Mouse (Mus musculus) heart, postnatal 0 days (tissue): ENCODE measurements at regions not wholly inside any gene's neighbourhood (a gene's known extent, or its start where the extent isn't known, plus 50 kb on each side); places are given as distances from the start of the nearest gene placed in this dataset.

ENCODE experiments used
- ATAC-seq: fragments of 200-750 bp; cut with Nextera tagmentation; 2 replicates; pipeline ENCODE4 v1.8.0; 2017; ENCODE audit warnings: low read depth, moderate number of reproducible peaks, moderate library complexity; ENCODE audit not compliant: insufficient read depth
- DNase-seq: peaks from one replicate; pipeline ENCODE4 v3.0.0-alpha.2; 2016; ENCODE audit warnings: low spot score
- H3K27ac ChIP-seq: fragments of 300-500 bp; sonication (generic); 2 replicates; pipeline ENCODE4 v1.5.1; 2014; ENCODE audit warnings: low read depth, mild to moderate bottlenecking
- H3K27me3 ChIP-seq: fragments of 300-500 bp; sonication (generic); 2 replicates; pipeline ENCODE4 v1.6.1; 2014; ENCODE audit warnings: low read length, mixed read lengths; ENCODE audit not compliant: control insufficient read depth, insufficient read depth
- H3K36me3 ChIP-seq: fragments of 300-500 bp; sonication (generic); replicated peaks from 2 replicates; pipeline ENCODE4 v1.6.1; 2014; ENCODE audit warnings: low read length, mixed read lengths; ENCODE audit not compliant: control insufficient read depth, insufficient read depth
- H3K4me1 ChIP-seq: fragments of 300-500 bp; sonication (generic); 2 replicates; pipeline ENCODE4 v1.6.1; 2014; ENCODE audit warnings: antibody characterized with exemption; ENCODE audit not compliant: control insufficient read depth, insufficient read depth
- H3K4me2 ChIP-seq: fragments of 300-500 bp; sonication (generic); 2 replicates; pipeline ENCODE4 v1.6.1; 2014; ENCODE audit warnings: low read depth, mild to moderate bottlenecking, low read length, moderate library complexity
- H3K4me3 ChIP-seq: fragments of 300-500 bp; sonication (generic); 2 replicates; pipeline ENCODE4 v1.5.1; 2014; ENCODE audit warnings: low read depth, low read length
- H3K9ac ChIP-seq: fragments of 300-500 bp; sonication (generic); replicated peaks from 2 replicates; pipeline ENCODE4 v1.6.1; 2014; ENCODE audit warnings: low read depth, low read length, mixed read lengths
- H3K9me3 ChIP-seq: fragments of 300-500 bp; sonication (generic); replicated peaks from 2 replicates; pipeline ENCODE4 v1.6.1; 2016; ENCODE audit warnings: low read length; ENCODE audit not compliant: control insufficient read depth
- CTCF ChIP-seq: IDR thresholded peaks from 2 replicates; pipeline ENCODE4 v1.5.1; 2016; ENCODE audit warnings: antibody characterized with exemption, control low read depth, low read depth
- EP300 ChIP-seq: IDR thresholded peaks from 2 replicates; pipeline ENCODE4 v1.6.1; 2016; ENCODE audit warnings: antibody characterized with exemption, low read depth
- WGBS: fragments of 180-500 bp; shearing (Covaris S2); extraction: QIAGEN DNeasy Blood & Tissue Kit; methylation state at CpG from one replicate; pipeline ENCODE4 v1.1.7; 2014; 5-methylcytosine and 5-hydroxymethylcytosine counted together

DNA sequence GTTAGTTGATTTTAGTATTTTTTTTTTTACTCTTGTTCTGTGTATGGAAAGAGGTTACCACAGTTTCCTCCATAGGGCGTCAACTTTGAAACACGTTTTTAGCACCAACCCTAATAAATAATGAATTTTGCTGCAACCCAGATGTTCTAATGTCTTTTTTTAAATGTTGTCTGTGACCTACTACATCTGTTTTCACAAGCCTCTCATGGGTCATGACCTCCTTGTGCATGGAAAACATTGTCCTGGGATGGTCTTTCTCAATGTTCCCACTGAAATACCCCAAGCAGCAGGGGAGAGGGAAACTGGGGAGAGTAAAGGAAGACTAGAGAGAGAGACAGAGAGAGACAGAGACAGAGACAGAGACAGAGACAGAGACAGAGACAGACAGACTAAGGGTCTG lies 67.2 kb upstream of the Btg1 start:
- WGBS, result 70% methylated on average over 2 of the region's 2 CpGs
- no peak for ATAC-seq
- no peak overlapping the region for H3K4me2 ChIP-seq
- no peaks in the 10 kb centered on the region for H3K27me3 ChIP-seq
- H3K4me1 ChIP-seq, result no peaks in the 10 kb centered on the region
- H3K4me3 ChIP-seq, result no peak overlapping the region
- H3K9ac ChIP-seq, result no peak overlapping the region
- H3K36me3 ChIP-seq, result no peaks in the 10 kb centered on the region
- DNase-seq, result no peak
- H3K9me3 ChIP-seq, result no peaks in the 10 kb centered on the region
- no peak overlapping the region for H3K27ac ChIP-seq
- TF ChIP-seq EP300, result no peak
- no peak for TF ChIP-seq CTCF

DNA sequence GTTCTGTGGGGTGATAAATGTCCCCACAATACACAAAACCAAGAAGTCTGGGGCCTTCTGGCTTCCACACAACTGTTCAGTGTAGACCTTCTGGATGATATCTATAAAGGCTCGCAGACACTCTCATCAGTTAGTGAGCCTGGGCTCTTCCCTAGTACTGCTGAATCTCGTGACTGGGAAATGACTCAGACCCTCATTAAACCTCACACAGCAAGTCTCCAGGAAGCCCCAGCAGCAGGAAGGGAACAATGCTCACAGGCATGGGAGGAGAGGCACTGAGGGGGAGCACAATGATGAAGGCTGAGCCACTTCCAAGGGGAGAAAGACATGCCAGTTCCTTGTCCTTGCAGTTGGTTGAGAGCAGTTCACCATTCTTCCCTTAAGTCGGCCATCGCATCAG lies 66.5 kb upstream of the Btg1 start:
- no peak for DNase-seq

DNA sequence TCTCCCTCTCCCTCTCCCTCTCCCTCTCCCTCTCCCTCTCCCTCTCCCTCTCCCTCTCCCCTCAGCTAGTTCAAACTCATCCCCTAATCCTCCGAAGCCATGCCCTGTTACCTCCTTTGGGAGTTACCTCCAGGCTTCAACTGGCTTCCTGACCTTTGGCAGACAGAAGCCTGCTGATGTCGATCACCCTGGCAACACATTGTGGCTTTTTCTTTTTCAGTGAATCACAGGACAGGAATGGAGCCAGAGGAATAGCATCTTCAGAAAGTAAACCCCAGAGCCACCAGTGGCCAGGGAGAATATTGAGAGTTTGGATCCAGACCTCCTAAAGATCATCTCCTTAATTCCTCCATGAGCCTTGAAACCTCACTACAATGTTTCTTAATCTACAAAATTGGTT lies 59.5 kb upstream of the Btg1 start:
- no peaks in the 10 kb centered on the region for H3K36me3 ChIP-seq
- DNase-seq, result no peak
- H3K9ac ChIP-seq, result no peak overlapping the region
- H3K4me1 ChIP-seq, result no peaks in the 10 kb centered on the region
- H3K4me3 ChIP-seq, result no peak overlapping the region
- no peak for ATAC-seq
- no peaks in the 10 kb centered on the region for H3K27me3 ChIP-seq
- no peaks in the 10 kb centered on the region for H3K9me3 ChIP-seq
- no peak for TF ChIP-seq CTCF
- TF ChIP-seq EP300, result no peak
- no peak overlapping the region for H3K27ac ChIP-seq
- H3K4me2 ChIP-seq, result no peak overlapping the region
- WGBS, result 38% methylated on average over 2 of the region's 2 CpGs

More for the DNA sequence above, 66.5 kb upstream of the Btg1 start:
- Histone ChIP-seq H3K4me1 (no peaks in the 10 kb centered on the region), H3K4me3 (no peak overlapping the region), H3K27me3 (no peaks in the 10 kb centered on the region), H3K9me3 (no peaks in the 10 kb centered on the region), H3K36me3 (no peaks in the 10 kb centered on the region), H3K27ac (no peak overlapping the region), H3K4me2 (no peak overlapping the region), H3K9ac (no peak overlapping the region)
- TF ChIP-seq CTCF (no peak), EP300 (no peak)
- 69% methylated on average over 4 of the region's 4 CpGs for WGBS
- ATAC-seq, result no peak

DNA sequence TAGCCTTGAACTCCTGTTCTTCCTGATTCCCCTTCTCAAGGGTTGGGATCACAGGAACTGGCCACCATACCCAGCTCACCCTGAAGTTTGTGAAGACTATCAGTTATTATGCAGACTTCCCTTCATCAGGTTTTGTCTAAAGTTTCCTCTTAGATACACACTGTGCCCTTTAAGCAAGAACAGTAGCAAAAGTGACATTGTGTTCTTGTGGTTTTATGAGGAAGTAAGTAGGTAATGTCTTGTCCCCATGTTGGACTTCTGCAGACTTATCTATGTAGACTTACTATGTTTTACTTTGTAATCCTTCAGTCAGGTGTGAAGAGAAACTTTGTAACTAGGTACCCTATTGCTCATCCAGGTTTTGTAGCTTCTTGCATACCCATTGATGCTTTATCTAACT lies 51.5 kb upstream of the Btg1 start:
- no peaks in the 10 kb centered on the region for H3K36me3 ChIP-seq
- no peak for DNase-seq
- ATAC-seq, result no peak
- no peak overlapping the region for H3K4me3 ChIP-seq
- H3K27ac ChIP-seq, result no peak overlapping the region
- H3K4me2 ChIP-seq, result no peak overlapping the region
- H3K9ac ChIP-seq, result no peak overlapping the region
- TF ChIP-seq CTCF (no peak), EP300 (no peak)
- H3K27me3 ChIP-seq, result no peaks in the 10 kb centered on the region
- no peaks in the 10 kb centered on the region for H3K9me3 ChIP-seq
- H3K4me1 ChIP-seq, result no peaks in the 10 kb centered on the region
